Mouse (Mus musculus): Measurements from ENCODE around the gene Rrp1b. TPM values are rescaled to one million over a fixed set of nuclear protein-coding genes. Genes with fewer than 3 reads are reported as not detected.
"Not testable (repeated sequence)": the region's sequence is repeated elsewhere in the genome, so short reads cannot be mapped to it uniquely, and the experiment has no call there.

Rrp1b gene
- total RNA-seq, 1 experiment = 155 TPM

GRCm38 (mm10) chr17:32057843-32058242 is 21.9 kb downstream of the Rrp1b start:
- Histone ChIP-seq H3K36me3 (ENCODE audit: control insufficient read depth, insufficient read depth, low read length, poor library complexity, severe bottlenecking) (peaks cover 90% of the 10 kb centered on the region), H3K27ac (ENCODE audit: insufficient read depth, low read depth, low read length, poor library complexity, severe bottlenecking) (no peak overlapping the region), H3K9ac (ENCODE audit: insufficient read depth, low read depth, low read length, poor library complexity, severe bottlenecking) (no peak overlapping the region), H3K4me3 (ENCODE audit: insufficient read depth in 1 of 2, low read depth in 1 of 2, low read length in 2 of 2, poor library complexity in 1 of 2, severe bottlenecking in 1 of 2) (no peak overlapping the region), H3K9me3 (ENCODE audit: control insufficient read depth, insufficient read depth, low read depth, low read length) (no peaks in the 10 kb centered on the region), H3K4me1 (ENCODE audit: control insufficient read depth in 2 of 2, insufficient read depth in 2 of 2, low read length in 2 of 2, poor library complexity in 1 of 2) (no peaks in the 10 kb centered on the region)
- DNase-seq (ENCODE audit: low read depth, low spot score) = no peak
- in situ Hi-C loops (cut with MboI; ENCODE audit: low sequenced_read_pairs in 2 of 2, unreplicated experiment in 2 of 2) = no loop called here
- TF ChIP-seq CHD2 (IDR thresholded peaks at IDR 0.05; ENCODE audit: low read depth, low read length) (no peak), ZC3H11A (IDR thresholded peaks at IDR 0.05; ENCODE audit: borderline replicate concordance, low read depth, low read length) (no peak), MAFK (IDR thresholded peaks at IDR 0.05; ENCODE audit: insufficient read depth, low read depth, low read length) (no peak), ZNF384 (IDR thresholded peaks at IDR 0.05; ENCODE audit: low read depth, low read length) (no peak), HCFC1 (IDR thresholded peaks at IDR 0.05; ENCODE audit: borderline replicate concordance, insufficient read depth, low read length) (no peak)

- Histone ChIP-seq H3K27ac (ENCODE audit: insufficient read depth, low read depth, low read length, poor library complexity, severe bottlenecking) (no peak overlapping the region), H3K9ac (ENCODE audit: insufficient read depth, low read depth, low read length, poor library complexity, severe bottlenecking) (no peak overlapping the region), H3K4me3 (ENCODE audit: insufficient read depth in 1 of 2, low read depth in 1 of 2, low read length in 2 of 2, poor library complexity in 1 of 2, severe bottlenecking in 1 of 2) (no peak overlapping the region), H3K4me1 (ENCODE audit: control insufficient read depth in 2 of 2, insufficient read depth in 2 of 2, low read length in 2 of 2, poor library complexity in 1 of 2) (no peaks in the 10 kb centered on the region), H3K36me3 (ENCODE audit: control insufficient read depth, insufficient read depth, low read length, poor library complexity, severe bottlenecking) (peaks cover 81% of the 10 kb centered on the region), H3K9me3 (ENCODE audit: control insufficient read depth, insufficient read depth, low read depth, low read length) (no peaks in the 10 kb centered on the region)
- DNase-seq (ENCODE audit: low read depth, low spot score) = no peak
- TF ChIP-seq HCFC1 (IDR thresholded peaks at IDR 0.05; ENCODE audit: borderline replicate concordance, insufficient read depth, low read length) = no peak
- TF ChIP-seq ZNF384 (IDR thresholded peaks at IDR 0.05; ENCODE audit: low read depth, low read length) = no peak
- no peak for TF ChIP-seq MAFK (IDR thresholded peaks at IDR 0.05; ENCODE audit: insufficient read depth, low read depth, low read length)
- TF ChIP-seq CHD2 (IDR thresholded peaks at IDR 0.05; ENCODE audit: low read depth, low read length) = no peak
- in situ Hi-C loops (cut with MboI; ENCODE audit: low sequenced_read_pairs in 2 of 2, unreplicated experiment in 2 of 2) = no loop called here
These were observed 23.2 kb downstream of the Rrp1b start for GRCm38 (mm10) chr17:32059084-32059483.

- Histone ChIP-seq H3K4me1 (ENCODE audit: control insufficient read depth in 2 of 2, insufficient read depth in 2 of 2, low read length in 2 of 2, poor library complexity in 1 of 2) (no peaks in the 10 kb centered on the region), H3K9ac (ENCODE audit: insufficient read depth, low read depth, low read length, poor library complexity, severe bottlenecking) (no peak overlapping the region), H3K36me3 (ENCODE audit: control insufficient read depth, insufficient read depth, low read length, poor library complexity, severe bottlenecking) (peaks cover 60% of the 10 kb centered on the region), H3K9me3 (ENCODE audit: control insufficient read depth, insufficient read depth, low read depth, low read length) (no peaks in the 10 kb centered on the region), H3K27ac (ENCODE audit: insufficient read depth, low read depth, low read length, poor library complexity, severe bottlenecking) (no peak overlapping the region), H3K4me3 (ENCODE audit: insufficient read depth in 1 of 2, low read depth in 1 of 2, low read length in 2 of 2, poor library complexity in 1 of 2, severe bottlenecking in 1 of 2) (no peak overlapping the region)
- in situ Hi-C loops (cut with MboI; ENCODE audit: low sequenced_read_pairs in 2 of 2, unreplicated experiment in 2 of 2) = no loop called here
- DNase-seq (ENCODE audit: low read depth, low spot score) = no peak
- no peak for TF ChIP-seq MAFK (IDR thresholded peaks at IDR 0.05; ENCODE audit: insufficient read depth, low read depth, low read length)
- no peak for TF ChIP-seq HCFC1 (IDR thresholded peaks at IDR 0.05; ENCODE audit: borderline replicate concordance, insufficient read depth, low read length)
- TF ChIP-seq ZC3H11A (IDR thresholded peaks at IDR 0.05; ENCODE audit: borderline replicate concordance, low read depth, low read length) = no peak
- no peak for TF ChIP-seq ZNF384 (IDR thresholded peaks at IDR 0.05; ENCODE audit: low read depth, low read length)
- no peak for TF ChIP-seq CHD2 (IDR thresholded peaks at IDR 0.05; ENCODE audit: low read depth, low read length)
These were observed 25.3 kb downstream of the Rrp1b start for GRCm38 (mm10) chr17:32061219-32061618.

GRCm38 (mm10) chr17:32063654-32064053 is 27.8 kb downstream of the Rrp1b start:
- Histone ChIP-seq H3K4me3 (ENCODE audit: insufficient read depth in 1 of 2, low read depth in 1 of 2, low read length in 2 of 2, poor library complexity in 1 of 2, severe bottlenecking in 1 of 2) (no peak overlapping the region), H3K9me3 (ENCODE audit: control insufficient read depth, insufficient read depth, low read depth, low read length) (no peaks in the 10 kb centered on the region), H3K9ac (ENCODE audit: insufficient read depth, low read depth, low read length, poor library complexity, severe bottlenecking) (no peak overlapping the region), H3K36me3 (ENCODE audit: control insufficient read depth, insufficient read depth, low read length, poor library complexity, severe bottlenecking) (peaks cover 35% of the 10 kb centered on the region), H3K27ac (ENCODE audit: insufficient read depth, low read depth, low read length, poor library complexity, severe bottlenecking) (no peak overlapping the region), H3K4me1 (ENCODE audit: control insufficient read depth in 2 of 2, insufficient read depth in 2 of 2, low read length in 2 of 2, poor library complexity in 1 of 2) (no peaks in the 10 kb centered on the region)
- in situ Hi-C loops (cut with MboI; ENCODE audit: low sequenced_read_pairs in 2 of 2, unreplicated experiment in 2 of 2) = no loop called here
- no peak for DNase-seq (ENCODE audit: low read depth, low spot score)
- TF ChIP-seq MAFK (IDR thresholded peaks at IDR 0.05; ENCODE audit: insufficient read depth, low read depth, low read length) (no peak), CHD2 (IDR thresholded peaks at IDR 0.05; ENCODE audit: low read depth, low read length) (no peak), HCFC1 (IDR thresholded peaks at IDR 0.05; ENCODE audit: borderline replicate concordance, insufficient read depth, low read length) (no peak), ZC3H11A (IDR thresholded peaks at IDR 0.05; ENCODE audit: borderline replicate concordance, low read depth, low read length) (no peak), ZNF384 (IDR thresholded peaks at IDR 0.05; ENCODE audit: low read depth, low read length) (no peak)

GRCm38 (mm10) chr17:32064762-32065161 is 28.9 kb downstream of the Rrp1b start:
- DNase-seq (ENCODE audit: low read depth, low spot score); H3K27ac ChIP-seq (ENCODE audit: insufficient read depth, low read depth, low read length, poor library complexity, severe bottlenecking); H3K4me1 ChIP-seq (ENCODE audit: control insufficient read depth in 2 of 2, insufficient read depth in 2 of 2, low read length in 2 of 2, poor library complexity in 1 of 2); in situ Hi-C loops (cut with MboI; ENCODE audit: low sequenced_read_pairs in 2 of 2, unreplicated experiment in 2 of 2); H3K9me3 ChIP-seq (ENCODE audit: control insufficient read depth, insufficient read depth, low read depth, low read length); H3K9ac ChIP-seq (ENCODE audit: insufficient read depth, low read depth, low read length, poor library complexity, severe bottlenecking); H3K4me3 ChIP-seq (ENCODE audit: insufficient read depth in 1 of 2, low read depth in 1 of 2, low read length in 2 of 2, poor library complexity in 1 of 2, severe bottlenecking in 1 of 2): not testable (repeated sequence)
- H3K36me3 ChIP-seq (ENCODE audit: control insufficient read depth, insufficient read depth, low read length, poor library complexity, severe bottlenecking) = peaks cover 26% of the 10 kb centered on the region

All from ES-E14 (cell line).